Mouse (Mus musculus) myocyte (in vitro differentiated cells): ENCODE results near the gene Plcb4.

ENCODE experiments used
- E2F4 ChIP-seq: IDR thresholded peaks from one replicate; pipeline ENCODE4 v1.6.1; 2011; ENCODE audit warnings: mild to moderate bottlenecking, control low read depth, moderate library complexity; ENCODE audit not compliant: insufficient read depth
- MAX ChIP-seq: IDR thresholded peaks from one replicate; pipeline ENCODE4 v1.6.1; 2011; ENCODE audit warnings: low read depth, mild to moderate bottlenecking, control low read depth
- MYOD1 ChIP-seq, 3 experiments: IDR thresholded peaks; one replicate each; pipeline ENCODE4 v1.6.1; 2011; ENCODE audit warnings: control low read depth in 2 of 3, low read depth in 2 of 3, mild to moderate bottlenecking in 2 of 3, moderate library complexity in 1 of 3; ENCODE audit not compliant: insufficient read length in 2 of 3, control insufficient read depth in 1 of 3
- POLR2A ChIP-seq: IDR thresholded peaks from one replicate; pipeline ENCODE4 v1.6.1; 2011; ENCODE audit warnings: low read depth, mild to moderate bottlenecking, control low read depth, moderate library complexity; ENCODE audit not compliant: insufficient read length
- POLR2AphosphoS2 ChIP-seq: IDR thresholded peaks from one replicate; pipeline ENCODE4 v1.6.1; 2011; ENCODE audit warnings: low read depth, control low read depth; ENCODE audit not compliant: insufficient read length
- TCF12 ChIP-seq: IDR thresholded peaks from one replicate; pipeline ENCODE4 v1.6.1; 2011; ENCODE audit warnings: mild to moderate bottlenecking, control low read depth; ENCODE audit not compliant: poor library complexity, insufficient read depth, severe bottlenecking
- USF1 ChIP-seq: IDR thresholded peaks from one replicate; pipeline ENCODE4 v1.6.1; 2011; ENCODE audit warnings: low read depth, mild to moderate bottlenecking, control low read depth, moderate library complexity

DNA sequence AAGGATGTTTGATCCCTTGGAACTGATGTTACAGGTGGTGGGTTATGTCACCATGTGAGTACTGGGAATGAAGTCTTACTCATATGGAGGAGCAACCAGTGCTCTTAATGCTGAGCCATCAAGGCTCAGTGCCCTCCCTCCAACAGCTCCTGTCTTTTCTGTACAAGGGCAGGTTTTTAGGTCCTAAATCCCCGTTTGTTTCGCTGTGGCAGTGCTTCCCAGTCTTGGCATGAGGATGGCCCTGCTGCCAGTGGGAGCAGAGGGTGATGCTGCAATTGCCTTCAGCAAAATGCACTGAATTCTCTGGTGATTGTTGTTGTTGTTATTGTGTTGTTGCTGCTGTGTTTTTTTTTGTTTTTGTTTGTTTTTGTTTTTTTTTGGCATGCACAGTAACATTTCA is 175.6 kb downstream of the Plcb4 start:
- TF ChIP-seq POLR2A (no peak), MAX (no peak), TCF12 (no peak), MYOD1 (IDR thresholded peaks at IDR 0.05; ENCODE audit: control insufficient read depth in 1 of 3, insufficient read length in 2 of 3, low read depth in 2 of 3) (no peak), POLR2AphosphoS2 (no peak), USF1 (no peak), E2F4 (no peak)
